Mouse (Mus musculus) T-helper 17 cell (primary cell): Measurements from ENCODE around the gene Pld1.

Experiments
- in situ Hi-C, 2 experiments: fragments of 300-600 bp; cut with MboI, MseI; formaldehyde crosslinking; loops; 1 replicate in 1 of 2; 2 replicates in 1 of 2; pipeline ENCODE4 v1.15.1; 2025; ENCODE audit warnings: high pct_unique_total_duplicates in 2 of 2

Pld1 gene

GRCm38 (mm10) chr3:28042366-28042765, 103.9 kb downstream of the Pld1 start:
- in situ Hi-C loops = no loop called here

- in situ Hi-C loops = no loop called here
Measured at GRCm38 (mm10) chr3:28047599-28047998, 109.1 kb downstream of the Pld1 start.

GRCm38 (mm10) chr3:28049526-28049925, 111.0 kb downstream of the Pld1 start:
- in situ Hi-C loops = no loop called here

- in situ Hi-C loops = no loop called here
Measured at GRCm38 (mm10) chr3:28053076-28053475, 114.6 kb downstream of the Pld1 start.

- in situ Hi-C loops = no loop called here
Measured at GRCm38 (mm10) chr3:28060713-28061112, 122.2 kb downstream of the Pld1 start.

- in situ Hi-C loops = no loop called here
Measured at GRCm38 (mm10) chr3:28061155-28061554, 122.7 kb downstream of the Pld1 start.

- in situ Hi-C loops = no loop called here
Measured at GRCm38 (mm10) chr3:28079211-28079610, 140.7 kb downstream of the Pld1 start.

GRCm38 (mm10) chr3:28080116-28080515, 141.6 kb downstream of the Pld1 start:
- in situ Hi-C loops = no loop called here

GRCm38 (mm10) chr3:28081012-28081411, 142.5 kb downstream of the Pld1 start:
- in situ Hi-C loops = no loop called here

- in situ Hi-C loops = no loop called here
Measured at GRCm38 (mm10) chr3:28083218-28083617, 144.7 kb downstream of the Pld1 start.

- in situ Hi-C loops = no loop called here
Measured at GRCm38 (mm10) chr3:28084281-28084680, 145.8 kb downstream of the Pld1 start.

- in situ Hi-C loops = no loop called here
Measured at GRCm38 (mm10) chr3:28091296-28091695, 152.8 kb downstream of the Pld1 start.

- in situ Hi-C loops = no loop called here
Measured at GRCm38 (mm10) chr3:28091741-28092140, 153.2 kb downstream of the Pld1 start.

GRCm38 (mm10) chr3:28093684-28094302, 155.3 kb downstream of the Pld1 start:
- in situ Hi-C loops = no loop called here

GRCm38 (mm10) chr3:28095451-28095850, 157.0 kb downstream of the Pld1 start:
- in situ Hi-C loops = no loop called here

GRCm38 (mm10) chr3:28099175-28099574, 160.7 kb downstream of the Pld1 start:
- in situ Hi-C loops = no loop called here

- in situ Hi-C loops = no loop called here
Measured at GRCm38 (mm10) chr3:28104992-28105391, 166.5 kb downstream of the Pld1 start.

GRCm38 (mm10) chr3:28107446-28108004, 169.0 kb downstream of the Pld1 start:
- in situ Hi-C loops = no loop called here

GRCm38 (mm10) chr3:28111516-28111915, 173.0 kb downstream of the Pld1 start:
- in situ Hi-C loops = no loop called here

GRCm38 (mm10) chr3:28113881-28114280, 175.4 kb downstream of the Pld1 start:
- in situ Hi-C loops = no loop called here

- in situ Hi-C loops = no loop called here
Measured at GRCm38 (mm10) chr3:28141716-28142115, 203.2 kb downstream of the Pld1 start.

- in situ Hi-C loops = no loop called here
Measured at GRCm38 (mm10) chr3:28142121-28142520, 203.6 kb downstream of the Pld1 start.

GRCm38 (mm10) chr3:28144676-28145075, 206.2 kb downstream of the Pld1 start:
- in situ Hi-C loops = no loop called here

GRCm38 (mm10) chr3:28145461-28145860, 207.0 kb downstream of the Pld1 start:
- in situ Hi-C loops = no loop called here
